Mouse (Mus musculus) spleen, adult 2 months (tissue): Measurements from ENCODE around the gene Igf2bp2. TPM values are rescaled to one million over a fixed set of nuclear protein-coding genes. Genes with fewer than 3 reads are reported as not detected.
A peak's percentile ranks its signal among the peaks of the same experiment; 100 is the strongest.

Source experiments
- DNase-seq, 2 experiments: peaks; one replicate each; pipeline versions ENCODE4 v3.0.0 to v3.0.0-alpha.2; 2012 to 2021; ENCODE audit warnings: low spot score in 2 of 2, low read depth in 1 of 2
- H3K27ac ChIP-seq: fragments of 200-500 bp; 2 replicates; pipeline ENCODE4 v1.5.1; 2012; ENCODE audit warnings: low read length, inconsistent platforms; ENCODE audit not compliant: insufficient read depth
- H3K27me3 ChIP-seq: fragments of 200-500 bp; 2 replicates; pipeline ENCODE4 v1.6.1; 2012; ENCODE audit warnings: mild to moderate bottlenecking, moderate library complexity, low read length, inconsistent platforms; ENCODE audit not compliant: control insufficient read depth, insufficient read depth
- H3K36me3 ChIP-seq: fragments of 200-500 bp; 2 replicates; pipeline ENCODE4 v1.6.1; 2012; ENCODE audit warnings: mild to moderate bottlenecking, low read length, inconsistent platforms; ENCODE audit not compliant: control insufficient read depth, insufficient read depth
- H3K4me1 ChIP-seq: fragments of 200-500 bp; 2 replicates; pipeline ENCODE4 v1.6.1; 2011; ENCODE audit warnings: inconsistent platforms; ENCODE audit not compliant: control insufficient read depth, insufficient read depth, insufficient read length
- H3K4me3 ChIP-seq: fragments of 200-500 bp; 2 replicates; pipeline ENCODE4 v1.5.1; 2011; ENCODE audit warnings: mild to moderate bottlenecking, inconsistent platforms; ENCODE audit not compliant: insufficient read depth, insufficient read length; ENCODE audit errors: extremely low read depth
- CTCF ChIP-seq: fragments of 200-500 bp; IDR thresholded peaks from 2 replicates; pipeline ENCODE4 v1.5.1; 2011; ENCODE audit warnings: mild to moderate bottlenecking, inconsistent platforms; ENCODE audit not compliant: insufficient read depth, insufficient read length, insufficient replicate concordance; ENCODE audit errors: extremely low read depth
- POLR2A ChIP-seq: fragments of 200-500 bp; IDR thresholded peaks from 2 replicates; pipeline ENCODE4 v1.6.1; 2011; ENCODE audit warnings: low read depth, low read length, inconsistent platforms
- WGBS: fragments of 180-500 bp; shearing (Covaris S2); methylation state at CpG from one replicate; pipeline ENCODE4 v1.1.7; 2018; 5-methylcytosine and 5-hydroxymethylcytosine counted together
- polyA plus RNA-seq: library from polyadenylated mRNA; depleted of rRNA; stranded (reverse); fragments of >200 nt; gene quantifications from 2 replicates; pipeline ENCODE4 v1.2.3, GENCODE M21; 2012; rRNA removed

Gene Igf2bp2
- polyA plus RNA-seq, 1 experiment: 0.28 TPM

DNA sequence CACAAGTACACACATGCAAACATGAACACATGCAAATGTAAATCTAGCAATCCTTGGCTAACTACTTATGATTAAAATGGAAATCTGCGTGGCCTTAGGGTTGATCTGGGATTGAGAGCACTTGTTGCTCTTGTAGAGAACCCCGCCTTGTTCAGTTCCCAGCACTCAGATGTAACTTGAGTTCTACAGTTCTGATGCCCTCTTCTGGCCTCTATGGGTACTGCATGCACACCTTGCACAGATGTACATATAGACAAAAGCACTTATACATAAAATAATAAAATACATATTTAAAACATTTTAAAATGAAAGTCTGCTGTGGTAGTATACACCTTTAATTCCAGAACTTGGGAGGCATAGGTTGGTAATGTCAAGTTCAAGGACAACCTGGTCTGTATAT lies 141.0 kb downstream of the Igf2bp2 start:
- 92% methylated on average over 2 of the region's 2 CpGs for WGBS
- H3K27ac ChIP-seq: no peak overlapping the region
- no peak for DNase-seq
- H3K36me3 ChIP-seq: peaks cover 30% of the 10 kb centered on the region
- H3K4me1 ChIP-seq: no peaks in the 10 kb centered on the region
- H3K4me3 ChIP-seq: no peak overlapping the region
- H3K27me3 ChIP-seq: no peaks in the 10 kb centered on the region
- TF ChIP-seq CTCF: peak; percentile 11; the same call in 1 of the 2 replicates
- no peak for TF ChIP-seq POLR2A

DNA sequence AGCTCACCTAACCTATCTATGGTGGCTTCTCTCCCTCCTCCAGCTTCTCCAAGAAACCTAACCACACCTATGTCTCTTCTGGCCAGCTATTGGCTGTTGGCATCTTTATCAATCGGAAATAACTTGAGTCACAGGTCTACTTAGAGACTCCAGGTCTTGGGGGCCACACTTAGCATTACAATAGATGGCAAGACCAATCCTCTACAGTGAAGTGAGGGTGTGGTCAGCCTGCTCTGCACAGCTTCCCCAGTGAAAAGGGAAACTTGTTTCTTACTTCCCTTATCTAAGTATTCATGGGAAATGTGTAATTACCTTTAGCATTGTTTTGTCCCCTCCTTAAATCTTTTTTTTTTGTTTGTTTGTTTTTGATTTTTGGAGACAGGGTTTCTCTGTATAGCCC lies 147.5 kb downstream of the Igf2bp2 start:
- 92% methylated on average over 1 of the region's 1 CpGs for WGBS

DNA sequence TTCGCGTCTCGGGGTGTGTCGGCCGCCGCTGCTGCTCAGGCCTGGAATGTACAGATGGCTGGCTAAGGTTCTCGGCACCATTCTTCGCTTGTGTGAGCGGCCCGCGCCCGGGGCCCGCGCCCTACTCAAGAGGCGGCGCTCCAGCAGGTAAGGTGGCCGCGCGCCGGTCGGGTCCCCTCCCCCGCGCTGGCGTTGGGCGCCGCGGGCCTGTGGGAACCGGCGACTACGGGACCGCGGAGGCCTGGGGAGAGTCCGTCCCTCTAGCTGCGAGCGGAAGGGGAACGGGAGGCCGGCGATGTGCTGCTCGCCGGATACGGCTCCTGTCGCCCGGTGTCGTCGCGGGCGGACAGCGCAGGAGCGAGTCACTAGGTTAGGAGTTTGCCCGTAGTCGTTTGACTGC lies 153.5 kb downstream of the Igf2bp2 start:
- Histone ChIP-seq H3K36me3 (no peaks in the 10 kb centered on the region; the same call in 1 of the 2 replicates), H3K27ac (peak overlapping the region; percentile 79), H3K4me3 (peak overlapping the region; percentile 85), H3K27me3 (no peaks in the 10 kb centered on the region), H3K4me1 (0 out of 2 replicates have a peak, but pooled peaks cover 3% of the 10 kb centered on the region)
- under 1% methylated on average over 51 of the region's 51 CpGs for WGBS
- TF ChIP-seq POLR2A: no peak
- TF ChIP-seq CTCF: no peak
- DNase-seq: no peak

More for the DNA sequence above, 147.5 kb downstream of the Igf2bp2 start:
- no peak overlapping the region for H3K27ac ChIP-seq
- H3K4me1 ChIP-seq: no peaks in the 10 kb centered on the region
- no peaks in the 10 kb centered on the region for H3K27me3 ChIP-seq
- no peak for DNase-seq
- H3K36me3 ChIP-seq: peaks cover 24% of the 10 kb centered on the region
- TF ChIP-seq CTCF (no peak), POLR2A (no peak)
- no peak overlapping the region for H3K4me3 ChIP-seq

DNA sequence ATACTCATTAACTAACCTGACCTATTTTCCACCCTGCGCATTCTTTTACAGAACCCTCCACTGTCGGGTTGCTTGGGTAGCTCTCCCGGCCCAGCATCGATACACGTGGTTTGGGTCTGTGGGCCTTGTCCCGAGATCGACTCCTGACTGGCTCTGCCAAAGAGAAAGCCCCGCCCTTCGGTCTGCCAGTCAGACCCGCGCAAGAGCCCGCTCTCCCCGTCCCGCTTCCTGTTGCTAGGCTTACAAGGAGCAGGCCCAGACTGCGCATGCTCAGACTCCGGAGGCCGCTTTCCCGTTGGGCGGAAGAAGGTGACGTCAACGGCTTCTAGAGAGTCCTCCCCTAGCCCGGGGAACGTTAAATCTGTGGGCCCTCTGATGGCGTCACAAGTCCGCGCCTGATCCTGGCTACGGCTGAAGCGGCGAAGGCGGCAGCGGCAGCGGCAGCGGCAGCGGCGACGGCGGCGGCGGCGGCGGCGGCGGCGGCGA lies 154.0 kb downstream of the Igf2bp2 start, which contains the start of gene Senp2:
Senp2 (plus strand) TSS at position 386 of the 486 bp plus-strand sequence.
- Histone ChIP-seq H3K4me3 (peak within 1 kb of the TSS; percentile 85), H3K36me3 (no peaks in the 10 kb centered on the region; the same call in 1 of the 2 replicates), H3K27me3 (no peaks in the 10 kb centered on the region), H3K27ac (peak within 1 kb of the TSS; percentile 79), H3K4me1 (0 out of 2 replicates have a peak, but pooled peaks cover 3% of the 10 kb centered on the region)
- DNase-seq: peak; percentile 99 to 100
- TF ChIP-seq CTCF (no peak), POLR2A (peak; percentile 28; the same call in 1 of the 2 replicates)
- under 1% methylated on average over 38 of the region's 45 CpGs for WGBS

Other genes with a start within 250 kb of the Igf2bp2 start
- gene Tmem41a, start 215.7 kb downstream of the Igf2bp2 start, polyA plus RNA-seq: 4.3 and 4.7 TPM in 2 replicates
- 0.15 and 0.29 TPM in 2 replicates for gene Liph, start 167.6 kb downstream of the Igf2bp2 start, polyA plus RNA-seq
- 7.4 TPM in 2 replicates for gene Senp2, start 153.8 kb downstream of the Igf2bp2 start, polyA plus RNA-seq
- 17.0 and 20.5 TPM in 2 replicates for gene Tra2b, start 102.7 kb upstream of the Igf2bp2 start, polyA plus RNA-seq